Mouse (Mus musculus) cerebellum, adult 11 months (tissue): ENCODE data around the gene Gabbr2.

ENCODE experiments used
- DNase-seq: peaks from one replicate; pipeline ENCODE4 v3.0.0; 2022

The Gabbr2 gene

DNA sequence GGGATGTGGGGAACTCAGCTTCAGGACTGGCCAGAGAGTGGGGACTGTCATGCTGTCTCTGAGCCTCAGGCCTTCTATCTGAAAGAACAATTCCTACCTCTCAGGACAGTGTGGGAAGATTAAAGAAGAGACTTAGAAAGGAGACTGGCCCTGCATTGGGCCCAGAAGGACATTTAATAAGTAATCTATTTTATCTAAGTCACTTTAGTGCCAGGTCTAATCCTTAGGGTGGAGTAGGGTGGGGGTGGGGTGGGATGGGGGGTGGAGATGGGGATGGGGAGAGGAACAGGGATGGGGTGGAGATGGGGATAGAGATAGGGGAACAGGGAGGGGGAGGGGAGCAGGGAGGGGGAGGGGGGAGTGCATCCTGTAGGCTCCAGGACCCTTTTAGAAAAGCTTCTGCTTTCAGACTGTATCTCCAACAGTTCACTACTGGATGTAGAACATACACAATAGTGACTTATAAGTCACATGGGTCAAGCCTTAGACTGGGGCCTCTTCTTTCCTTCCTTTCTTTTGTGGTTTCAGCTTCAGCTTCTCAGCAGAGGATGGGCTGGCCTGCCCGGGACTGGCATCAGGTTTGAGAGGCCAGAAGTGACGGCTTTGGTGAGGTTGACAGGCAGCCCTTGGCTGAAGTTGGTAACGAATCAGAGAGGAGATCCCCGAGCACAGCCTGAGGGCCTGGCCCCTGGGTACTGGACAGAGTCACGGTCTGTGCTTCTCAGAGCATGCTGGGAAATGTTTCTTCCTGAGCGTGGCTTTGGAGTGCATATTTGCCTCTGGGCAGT lies 237.1 kb downstream of the Gabbr2 start:
- DNase-seq = no peak

DNA sequence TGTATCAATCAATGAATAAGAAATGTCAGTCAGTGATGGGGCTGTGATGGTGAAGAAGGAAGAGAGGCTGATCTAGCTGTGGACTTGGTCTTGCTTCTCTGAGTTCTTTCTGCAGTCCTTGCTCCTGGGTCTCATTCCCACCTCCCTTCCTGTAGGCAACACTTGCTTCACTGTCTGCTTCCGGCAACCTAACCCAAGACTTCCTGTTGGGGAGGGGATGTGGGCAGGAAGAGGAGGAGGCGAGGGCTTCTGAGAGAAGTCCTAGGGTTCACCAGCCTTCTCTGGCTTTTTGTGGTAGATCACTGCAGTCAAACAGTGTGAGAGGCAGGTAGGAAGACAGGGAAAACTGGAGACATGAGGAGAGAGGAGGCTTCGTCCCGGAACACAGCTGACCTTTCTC lies 239.4 kb downstream of the Gabbr2 start:
- DNase-seq = no peak

DNA sequence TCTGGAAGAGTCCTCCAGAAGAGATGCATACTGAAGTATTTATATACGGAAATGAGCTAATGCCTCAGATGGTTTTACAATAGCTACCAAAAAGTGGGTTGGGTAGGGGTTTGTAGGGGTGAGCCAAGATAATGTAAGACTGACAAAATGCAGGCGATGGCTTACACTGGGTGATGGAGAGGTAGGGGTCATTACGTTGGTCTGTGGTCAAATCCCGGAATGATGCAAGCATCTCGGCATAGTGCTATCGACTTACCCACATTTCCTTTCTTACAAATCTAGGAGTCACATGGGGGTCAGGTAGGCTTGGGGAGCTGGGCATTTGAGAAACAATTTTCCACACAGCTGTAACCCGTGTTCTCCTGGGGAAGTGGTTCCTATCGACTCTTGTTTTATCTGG lies 242.7 kb downstream of the Gabbr2 start:
- no peak for DNase-seq

DNA sequence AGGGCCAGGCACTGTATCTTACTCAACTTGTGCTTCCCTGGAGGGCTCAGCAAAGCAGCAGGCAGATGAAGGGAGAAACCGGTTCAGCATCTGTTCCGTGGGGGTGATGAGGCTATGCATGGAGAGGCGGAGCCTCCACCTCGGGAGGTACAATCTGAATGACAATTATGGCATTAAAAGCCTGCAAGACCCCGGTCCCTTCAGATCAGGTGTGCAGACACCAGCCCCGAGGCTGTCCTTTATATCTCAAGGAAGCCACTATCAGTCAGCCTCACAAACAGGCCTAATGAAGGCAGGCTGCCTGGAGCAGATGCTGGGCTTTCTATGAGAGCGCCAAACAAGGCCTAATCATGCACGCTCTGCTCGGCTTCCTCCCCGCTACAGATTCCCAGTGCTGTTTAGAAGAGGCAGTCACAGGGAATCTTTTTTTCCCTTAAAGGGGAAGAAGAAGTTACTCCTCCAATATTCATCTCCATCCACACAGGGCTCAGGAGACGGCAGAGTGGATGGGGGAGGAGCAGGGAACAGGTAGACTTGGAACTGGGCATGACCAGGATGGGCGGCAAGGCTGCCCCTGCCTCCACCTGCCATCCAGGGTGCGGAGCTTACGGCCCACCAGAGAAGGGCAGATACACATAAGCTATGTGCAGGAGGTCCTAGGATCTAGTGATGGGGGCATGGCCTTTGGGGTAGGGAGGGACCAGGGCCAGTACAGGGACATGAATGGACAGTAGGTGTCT lies 244.5 kb downstream of the Gabbr2 start:
- DNase-seq = no peak

DNA sequence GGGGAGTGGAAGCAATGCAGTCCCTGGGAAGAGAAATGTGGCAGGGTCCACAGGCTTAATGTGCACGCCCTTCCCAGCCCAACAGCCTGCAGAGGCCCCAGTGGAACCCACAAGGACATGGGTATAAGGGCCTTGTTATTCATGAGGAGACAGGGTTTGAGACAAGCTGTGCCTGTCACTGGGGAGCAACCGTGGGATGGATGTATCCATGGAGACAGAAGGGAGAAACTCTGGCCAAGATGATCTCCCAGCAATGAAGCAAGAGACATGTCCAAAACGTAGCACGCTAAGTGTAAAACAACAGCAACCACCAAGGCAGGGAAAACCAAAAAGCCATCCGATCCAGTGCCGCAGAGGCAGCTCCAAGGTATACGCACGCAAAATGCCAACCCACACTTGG lies 246.1 kb downstream of the Gabbr2 start:
- DNase-seq = no peak

DNA sequence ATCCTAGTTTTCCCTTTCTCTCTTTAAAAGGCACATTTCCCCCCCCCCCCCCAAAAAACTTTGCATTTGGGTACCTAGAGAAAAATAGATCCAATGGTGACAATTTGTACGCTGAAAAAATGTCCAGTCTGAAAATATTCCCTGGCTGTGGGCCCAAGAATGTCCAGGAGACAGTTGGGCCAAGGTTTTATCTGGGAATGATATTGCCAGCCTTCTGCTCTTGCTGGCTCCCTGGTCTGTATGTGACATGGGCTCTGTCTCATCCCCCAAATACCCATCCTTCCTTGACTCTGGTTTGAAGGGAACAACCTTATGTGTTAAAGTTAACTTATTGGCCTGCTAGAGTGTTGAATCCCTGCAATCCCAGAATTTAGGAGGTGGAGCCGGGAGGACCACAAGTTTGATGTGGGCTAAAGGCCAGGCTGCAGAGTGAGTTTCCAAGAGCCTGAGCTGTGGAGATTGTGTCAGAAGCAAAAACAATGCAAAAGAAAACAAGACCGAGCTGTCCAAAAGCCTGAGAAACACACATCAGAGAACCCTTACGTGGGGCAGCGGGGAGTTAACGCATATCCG lies 247.0 kb downstream of the Gabbr2 start:
- DNase-seq = peak; percentile 70

DNA sequence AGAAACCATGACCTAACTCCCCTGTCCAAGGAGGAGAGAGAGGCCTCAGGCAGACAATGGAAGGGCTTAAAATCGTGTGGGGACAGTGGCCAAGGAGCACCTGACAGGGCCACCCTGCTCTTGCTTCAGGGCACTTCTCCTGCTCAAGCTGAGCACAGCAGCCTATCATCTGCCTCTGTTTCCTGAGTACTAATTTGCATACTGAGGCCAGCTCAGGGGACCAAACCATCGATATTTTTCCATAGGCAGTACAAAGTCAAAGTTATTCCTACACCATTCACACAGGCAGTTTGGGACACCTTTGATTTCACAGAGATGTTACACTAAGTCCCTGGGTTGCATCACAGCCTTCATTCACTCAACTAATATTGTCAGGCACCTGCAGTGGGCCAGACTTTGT lies 249.1 kb downstream of the Gabbr2 start:
- no peak for DNase-seq

DNA sequence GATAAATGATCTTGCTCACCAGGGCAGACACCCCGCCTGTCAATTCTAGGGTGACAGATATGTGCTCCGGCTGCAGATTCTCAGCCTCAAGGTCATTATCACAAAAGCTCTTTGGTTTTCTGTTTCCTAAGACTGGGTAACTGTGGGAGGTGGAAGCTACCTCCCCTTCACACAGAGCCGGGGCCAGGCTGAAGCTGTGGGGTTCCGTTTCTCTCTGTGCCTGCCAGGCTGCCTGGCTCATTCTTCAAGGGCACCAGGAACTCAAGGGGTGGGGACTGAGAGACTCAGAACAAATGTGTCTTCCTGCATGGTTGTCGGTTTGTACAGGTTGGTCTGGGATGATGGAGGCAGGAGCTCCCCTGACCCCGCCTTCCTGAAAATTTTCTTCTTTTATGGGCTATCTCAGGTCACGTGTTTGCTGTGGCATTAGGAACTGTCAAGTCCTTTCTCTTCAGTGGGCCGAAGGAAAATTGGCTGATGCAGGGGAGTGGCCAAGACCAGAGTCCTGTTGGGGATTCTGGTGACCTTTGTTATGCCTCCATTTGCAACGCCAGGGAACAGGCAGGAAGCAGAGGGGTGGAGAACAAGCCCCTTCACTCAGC lies 254.7 kb downstream of the Gabbr2 start:
- DNase-seq = peak; percentile 47

DNA sequence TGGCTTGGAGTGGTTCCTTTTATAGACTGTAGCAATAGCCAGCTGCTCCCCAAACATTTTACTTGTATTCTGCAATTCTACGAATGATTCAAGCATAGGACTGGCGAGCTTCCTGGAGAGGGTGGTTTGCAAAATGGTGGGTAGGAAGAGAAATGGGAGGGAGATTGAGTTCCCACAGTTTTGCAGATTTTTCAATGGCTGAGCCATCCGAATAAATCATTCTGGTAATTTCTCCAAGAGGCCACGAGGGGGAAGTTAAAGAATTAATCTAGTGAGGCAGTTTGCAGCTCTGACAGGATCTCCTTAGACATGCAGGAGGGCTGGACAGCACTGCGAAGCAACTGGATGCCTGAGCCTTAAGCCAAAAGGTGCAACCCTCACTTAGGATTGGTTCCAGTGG lies 256.8 kb downstream of the Gabbr2 start:
- DNase-seq = no peak

DNA sequence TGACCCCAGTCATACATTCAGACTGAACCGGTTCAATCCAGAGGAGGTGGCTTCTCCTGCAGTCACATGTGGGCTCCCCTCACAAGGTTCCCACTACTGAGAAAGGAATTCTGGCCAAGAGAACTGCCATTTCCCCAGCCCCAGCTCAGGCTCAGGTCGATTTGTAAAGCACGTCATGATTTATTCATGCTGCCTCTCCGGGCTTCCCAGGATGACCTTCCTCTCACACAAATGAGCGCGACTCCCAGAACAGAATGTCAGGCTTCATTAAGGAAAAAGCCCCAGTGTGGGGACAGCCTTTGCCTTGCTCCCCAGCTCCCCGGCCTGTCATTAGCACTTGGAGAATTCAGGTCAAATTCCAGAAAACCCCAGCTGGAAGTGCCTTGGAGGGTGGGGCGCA lies 260.1 kb downstream of the Gabbr2 start:
- DNase-seq = no peak

DNA sequence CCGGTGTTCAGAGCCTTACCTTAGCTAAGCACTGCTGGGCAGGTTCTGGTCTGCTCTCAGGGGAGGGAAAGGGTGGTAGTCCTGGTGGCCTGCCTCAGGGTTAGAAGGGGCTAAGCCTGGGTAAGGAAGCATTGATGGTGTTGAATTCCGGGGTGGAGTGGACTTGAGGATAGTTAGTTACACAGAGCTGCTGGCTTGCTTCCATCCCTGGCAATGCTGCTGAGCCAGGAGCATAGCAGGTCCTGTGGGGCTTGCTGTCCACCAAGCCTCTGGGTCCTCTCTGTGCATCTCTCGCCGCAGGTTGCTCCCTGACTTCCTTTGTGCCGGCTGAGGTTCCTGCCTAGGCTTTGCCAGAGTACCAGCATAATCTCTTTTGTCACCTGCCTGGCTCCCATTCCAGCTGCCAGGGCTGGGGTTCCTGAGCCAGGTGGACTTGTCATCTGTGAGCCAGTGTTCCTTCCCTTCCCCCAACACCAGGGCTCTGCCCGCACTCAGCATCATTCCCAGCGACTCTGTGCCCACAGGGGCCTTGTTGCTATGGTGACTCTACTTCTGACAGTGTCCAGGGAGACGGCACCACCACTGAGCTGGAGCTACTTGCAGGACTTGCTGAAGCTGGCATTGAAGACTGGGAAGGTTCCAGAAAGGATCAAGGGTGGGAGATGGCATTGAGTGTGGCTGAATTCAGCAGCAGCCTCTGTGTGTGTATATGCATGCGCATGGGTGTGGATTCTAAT lies 262.2 kb downstream of the Gabbr2 start:
- DNase-seq = no peak

DNA sequence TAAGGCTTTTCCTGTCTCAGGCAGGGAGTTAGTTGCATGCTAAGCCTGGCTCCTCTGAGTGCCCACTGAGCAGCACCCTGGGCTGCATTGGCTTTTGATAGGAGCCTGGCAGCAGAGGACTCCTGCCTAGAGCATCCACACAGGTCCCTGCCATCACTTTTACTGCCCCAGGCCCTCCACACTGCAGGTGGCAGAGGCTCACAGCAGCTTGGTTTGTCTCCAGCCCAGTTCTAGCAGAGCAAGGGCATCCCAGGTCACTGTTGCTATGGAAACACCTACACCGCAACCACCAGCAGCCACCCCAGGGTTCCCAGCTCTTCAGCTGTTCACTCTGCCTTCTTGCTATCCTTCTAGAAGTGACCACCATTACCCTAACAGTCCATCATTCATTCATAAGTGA lies 263.4 kb downstream of the Gabbr2 start:
- peak; percentile 37 for DNase-seq

DNA sequence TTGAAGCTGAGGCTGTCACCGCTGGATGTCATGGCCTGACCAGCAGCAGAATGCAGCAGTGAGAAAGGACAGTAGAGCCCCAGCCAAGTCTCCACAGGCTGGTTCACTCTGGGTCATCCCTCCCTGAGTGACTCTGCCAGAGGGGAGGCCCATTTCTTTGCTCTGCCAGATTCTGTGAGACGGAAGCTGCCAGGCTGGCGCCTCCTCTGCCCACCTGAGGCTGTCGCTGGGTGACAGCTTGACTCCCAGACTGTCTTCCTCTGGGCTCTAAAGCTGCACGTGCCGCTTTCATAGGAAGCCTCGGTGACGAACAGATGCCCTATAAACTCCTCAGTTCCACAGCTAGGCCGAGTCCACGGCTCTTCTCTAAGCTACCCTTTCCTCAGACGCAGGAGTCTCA lies 264.5 kb downstream of the Gabbr2 start:
- DNase-seq = peak; percentile 36

DNA sequence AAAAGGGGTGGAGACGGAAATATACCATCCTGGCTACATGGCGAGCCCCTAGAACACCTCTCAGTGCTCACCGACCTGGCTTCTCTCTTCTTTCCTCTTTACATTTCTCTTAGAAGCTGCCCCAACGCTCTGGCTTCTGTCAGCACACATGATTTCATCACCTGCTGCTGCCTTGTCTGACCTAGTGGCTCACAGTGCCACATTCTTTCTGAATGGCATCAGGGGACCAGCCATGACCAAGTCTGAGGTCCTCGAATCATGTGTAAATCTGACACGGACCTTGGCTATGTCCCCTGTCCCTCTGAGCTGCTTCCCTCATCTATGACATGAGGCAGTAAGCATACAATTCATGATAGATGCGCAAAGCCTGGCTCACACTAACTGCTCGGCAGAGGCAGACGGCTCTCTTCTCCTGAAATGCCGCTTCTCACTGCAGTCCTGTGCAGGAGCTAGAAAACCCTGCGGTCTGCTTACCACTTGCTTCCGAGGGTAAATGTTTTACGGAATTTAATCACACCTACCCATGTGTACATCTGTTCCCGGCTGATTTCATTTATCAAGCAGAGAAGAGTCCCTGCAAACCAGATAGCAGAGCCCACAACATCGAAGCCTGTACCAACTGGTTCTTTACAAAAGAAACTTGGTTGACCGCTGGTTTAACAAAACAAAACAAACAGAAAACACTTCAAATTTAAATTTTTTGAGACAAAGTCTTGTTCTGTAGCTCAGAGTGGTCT lies 270.7 kb downstream of the Gabbr2 start:
- no peak for DNase-seq

DNA sequence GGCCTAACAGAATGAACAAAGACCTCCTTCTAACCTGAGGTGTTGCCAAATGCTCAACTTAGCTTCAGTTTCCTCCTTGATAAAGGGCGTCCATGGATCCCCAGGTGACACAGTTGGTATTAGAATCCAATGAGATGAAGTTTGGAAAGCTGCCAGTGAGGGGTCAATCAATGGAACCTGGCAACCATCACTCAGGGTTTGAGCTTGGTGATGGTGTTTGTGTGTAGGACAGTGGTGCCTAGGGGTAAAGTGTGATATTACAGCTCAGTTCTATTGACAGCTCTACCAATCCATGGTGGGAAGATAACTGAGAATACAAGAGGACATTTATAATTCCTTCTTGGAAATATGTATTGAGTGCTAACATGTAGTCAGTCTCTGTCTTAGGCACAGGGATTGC lies 271.6 kb downstream of the Gabbr2 start:
- DNase-seq = no peak

DNA sequence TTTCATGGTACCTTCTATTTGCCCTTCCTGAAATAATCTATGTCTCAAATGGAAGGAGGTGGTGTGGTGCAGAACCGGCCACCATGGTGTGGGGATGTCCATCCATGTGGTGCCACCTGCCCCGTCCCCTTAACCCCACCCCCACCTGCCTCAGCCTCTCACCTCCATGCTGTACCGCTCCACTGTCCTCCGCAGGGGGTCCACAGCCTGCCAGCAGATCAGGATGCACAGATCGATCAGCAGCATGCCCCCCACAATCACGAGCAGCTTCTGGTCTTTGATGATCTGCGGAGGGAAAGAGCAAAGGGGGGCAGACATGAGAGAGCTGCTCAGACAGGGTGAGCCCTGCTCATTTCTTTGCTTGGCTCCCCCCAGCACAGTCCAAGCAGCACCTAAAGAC lies 273.0 kb downstream of the Gabbr2 start:
- DNase-seq = no peak

DNA sequence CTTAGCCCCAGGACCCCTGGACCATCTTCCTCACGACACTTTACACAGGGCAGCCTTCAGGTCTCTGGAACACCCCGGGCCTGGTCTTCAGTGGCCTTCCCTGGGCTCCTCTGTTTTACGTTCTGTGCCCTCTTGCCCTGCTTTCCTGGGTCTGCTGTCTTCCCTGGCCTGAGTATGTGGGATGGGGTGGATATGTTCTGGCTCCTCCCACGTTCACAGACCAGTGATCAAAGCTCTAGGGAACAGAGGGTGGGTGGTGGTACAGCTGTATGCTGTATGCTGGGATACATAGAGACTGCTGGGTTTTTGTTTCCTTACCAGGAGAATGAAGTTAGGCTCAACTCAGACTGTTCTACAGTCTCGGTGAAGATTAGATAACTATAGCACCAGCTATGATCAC lies 274.5 kb downstream of the Gabbr2 start:
- DNase-seq = no peak

DNA sequence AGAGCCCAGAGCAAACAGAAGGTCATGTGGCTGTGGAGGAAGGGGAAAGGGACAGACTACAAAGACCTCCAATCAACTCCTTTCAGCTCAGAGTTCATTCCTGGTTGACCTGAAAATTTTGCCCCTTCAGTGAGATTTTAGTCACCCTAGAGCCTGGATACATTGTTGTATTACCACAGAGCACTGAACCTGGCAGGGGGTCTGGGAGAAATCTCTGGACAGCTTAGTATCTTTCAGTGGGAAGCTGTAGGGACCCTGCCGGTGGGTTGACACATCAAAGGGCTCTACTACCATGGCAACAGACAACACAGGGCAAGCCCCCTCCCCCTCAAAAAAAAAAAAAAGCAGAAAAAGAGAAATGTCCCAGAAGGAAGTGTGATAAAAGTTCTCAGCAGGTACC lies 275.3 kb downstream of the Gabbr2 start:
- DNase-seq = no peak

DNA sequence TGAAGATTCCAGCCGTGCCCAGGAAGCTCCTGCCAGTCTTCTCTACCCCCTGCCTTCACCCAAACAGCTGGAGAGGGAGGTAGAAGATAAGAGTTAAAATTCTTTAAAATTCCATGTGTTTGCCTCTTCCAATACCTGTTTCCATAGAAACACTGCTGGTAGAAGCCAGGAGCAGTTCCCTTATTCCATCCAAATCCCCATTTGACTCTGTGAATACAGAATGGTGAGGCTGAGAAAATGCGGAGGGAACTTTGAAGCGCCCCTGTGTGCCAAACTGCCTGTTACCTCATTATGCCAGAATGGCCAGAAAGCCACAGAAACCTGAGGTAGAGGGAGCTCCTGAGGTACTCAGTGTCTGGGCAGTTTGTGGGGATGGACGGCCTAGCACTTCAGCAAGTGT lies 281.1 kb downstream of the Gabbr2 start:
- no peak for DNase-seq

DNA sequence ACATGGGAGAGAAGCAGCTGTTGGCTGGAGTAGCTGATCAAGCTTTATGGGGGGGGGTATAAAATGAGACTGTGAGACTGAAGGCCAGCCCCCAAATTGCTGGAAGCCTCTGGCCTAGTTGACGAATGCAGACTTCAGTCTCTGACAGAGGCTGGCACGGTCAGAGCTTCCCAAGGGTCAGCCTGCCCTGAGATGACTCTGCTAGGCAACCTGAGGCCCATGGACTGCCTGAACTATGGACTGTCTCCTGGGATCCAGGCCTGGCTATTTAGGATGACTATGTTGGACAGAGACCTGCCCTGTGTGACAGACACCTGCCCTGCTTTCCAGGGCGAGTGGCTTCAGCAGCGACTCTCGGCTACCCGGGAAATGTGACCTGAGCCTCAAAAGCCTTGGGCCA lies 281.7 kb downstream of the Gabbr2 start:
- DNase-seq = no peak

DNA sequence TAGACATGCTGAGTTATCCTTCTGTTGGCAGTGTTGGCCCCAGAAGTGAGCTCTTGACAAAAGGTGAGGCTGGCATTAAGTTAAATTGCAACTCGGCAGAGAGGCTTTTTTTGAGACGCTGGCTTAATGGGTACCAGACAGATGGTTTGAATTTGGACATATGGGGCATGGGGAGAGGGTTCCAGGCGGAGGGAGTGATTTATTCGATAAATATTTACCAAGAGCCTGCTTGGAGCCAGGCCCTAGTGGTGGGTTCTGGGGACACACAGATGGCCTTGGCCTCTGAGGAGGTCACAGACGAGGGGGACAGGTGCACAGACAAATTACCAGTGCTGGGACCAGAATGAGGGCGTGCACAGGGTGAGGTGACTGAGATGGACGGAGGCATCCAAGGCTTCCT lies 282.2 kb downstream of the Gabbr2 start:
- peak; percentile 82 for DNase-seq

DNA sequence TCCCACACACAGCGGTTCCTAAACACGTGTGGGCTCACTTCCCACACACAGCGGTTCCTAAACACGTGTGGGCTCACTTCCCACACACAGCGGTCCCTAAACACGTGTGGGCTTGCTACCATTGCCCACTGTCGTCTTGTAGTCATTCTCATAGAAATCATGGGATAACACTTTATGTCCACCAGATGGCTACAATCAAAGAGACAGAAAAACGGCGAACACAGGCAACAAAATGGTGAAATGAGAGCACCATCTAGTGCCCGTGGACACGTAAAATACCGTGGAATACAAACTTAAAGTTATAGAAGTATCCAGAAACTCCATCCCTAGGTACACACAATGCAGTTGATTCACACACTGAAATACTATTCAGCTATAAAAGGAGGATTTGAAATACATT lies 285.9 kb downstream of the Gabbr2 start:
- no peak for DNase-seq
